ENCODE assay signal across 8 mouse cellular contexts in genomic region chr19:32689724-32690123, GRCm38 (mm10). TPM values are rescaled to one million over a fixed set of nuclear protein-coding genes. Genes with fewer than 3 reads are reported as not detected.
DNase-seq lines count a peak whose midpoint lies in the region.

No protein-coding gene starts in this region.

- intact Hi-C loops in left cerebral cortex, postnatal 14 days (cut with DNase I) = loop anchor here (5.0 kb wide), 1 partner anchor 717 kb away; no protein-coding TSS in a partner anchor

- DNase-seq in cerebellum, postnatal 10 days = peak; percentile 10 to 56
- DNase-seq in cerebellum, adult 11-12 months = no peak
- peak; percentile 15 to 32 for DNase-seq in left cerebral cortex, postnatal 14 days (ENCODE audit: low spot score in 2 of 2)
- no peak for DNase-seq in left cerebral cortex, adult 18-20 months (ENCODE audit: low spot score in 2 of 2)
- DNase-seq in NIH3T3 (ENCODE audit: low read depth) = peak; percentile 71
- DNase-seq in lung, postnatal 36 days = peak; percentile 20
- no peak for DNase-seq in kidney, postnatal 25 days
- DNase-seq in left cerebral cortex, adult 11 months (ENCODE audit: low spot score) = no peak

RNA-seq across cellular contexts. Expression of gene Atad1, which starts 49.9 kb away (rescaled TPM):
- 100 to 1,000 TPM; 121 to 122 TPM for total RNA-seq in left cerebral cortex, postnatal 14 days (2021)
- 10 to 100 TPM; 88.3 to 98.0 TPM for total RNA-seq in left cerebral cortex, adult 18-20 months (2021)

Comparison
In these comparisons a context has a peak if more than half of its experiments do, and no peak if none do; other contexts are left out.
1. DNase-seq: peak in cerebellum, postnatal 10 days (2 of 2), left cerebral cortex, postnatal 14 days (2 of 2), NIH3T3 (single experiment) and lung, postnatal 36 days (single experiment); none in cerebellum, adult 11-12 months (single experiment), left cerebral cortex, adult 18-20 months (0 of 2), kidney, postnatal 25 days (0 of 2) and left cerebral cortex, adult 11 months (single experiment).